13 mouse cellular contexts compared by ENCODE assay signal in genomic region chr7:78887431-78887842, GRCm38 (mm10). TPM values are rescaled to one million over a fixed set of nuclear protein-coding genes. Genes with fewer than 3 reads are reported as not detected.
DNase-seq lines count a peak whose midpoint lies in the region; ATAC-seq and TF ChIP-seq lines count a peak whose summit lies in the region.
"Had no signal": no experiment of that assay in that cellular context is flagged by ENCODE, and none has a peak within 500 bp of the region (broad histone marks: within the 10 kb centered on the region; RNA-seq: fewer than 3 reads in every experiment).

No protein-coding gene starts in this region.

- no peaks in the 10 kb centered on the region for H3K36me3 ChIP-seq in megakaryocyte, embryonic 14.5 days (replicated peaks; ENCODE audit: low read length)
- 0 out of 2 replicates have a peak, but pooled peaks cover 2% of the 10 kb centered on the region for H3K36me3 ChIP-seq in forebrain, embryonic 16.5 days (ENCODE audit: control insufficient read depth, insufficient read depth)
- H3K36me3 ChIP-seq in limb, embryonic 12.5 days, result no peaks in the 10 kb centered on the region
- H3K36me3 ChIP-seq in heart, embryonic 11.5 days (ENCODE audit: control insufficient read depth, insufficient read depth, low read length), result no peaks in the 10 kb centered on the region
- H3K36me3 ChIP-seq in lung, postnatal 0 days (ENCODE audit: insufficient read depth, low read length), result no peaks in the 10 kb centered on the region
- H3K36me3 ChIP-seq: intestine, embryonic 15.5 days had no signal

- H3K4me1 ChIP-seq in megakaryocyte, embryonic 14.5 days, result peaks cover 79% of the 10 kb centered on the region
- peaks cover 49% of the 10 kb centered on the region for H3K4me1 ChIP-seq in forebrain, embryonic 16.5 days (replicated peaks; ENCODE audit: control insufficient read depth, insufficient read depth, low read length)
- peaks cover 25% of the 10 kb centered on the region for H3K4me1 ChIP-seq in limb, embryonic 12.5 days (replicated peaks)
- peaks cover 5% of the 10 kb centered on the region for H3K4me1 ChIP-seq in heart, embryonic 11.5 days (ENCODE audit: control insufficient read depth, insufficient read depth, low read length)
- no peaks in the 10 kb centered on the region for H3K4me1 ChIP-seq in lung, postnatal 0 days (ENCODE audit: insufficient read depth, low read depth, low read length)

- H3K9me3 ChIP-seq in megakaryocyte, embryonic 14.5 days, result no peaks in the 10 kb centered on the region
- no peaks in the 10 kb centered on the region for H3K9me3 ChIP-seq in forebrain, embryonic 16.5 days (ENCODE audit: control insufficient read depth, low read length)
- H3K9me3 ChIP-seq in limb, embryonic 12.5 days, result no peaks in the 10 kb centered on the region
- no peaks in the 10 kb centered on the region for H3K9me3 ChIP-seq in heart, embryonic 11.5 days (replicated peaks; ENCODE audit: control insufficient read depth, low read length)
- H3K9me3 ChIP-seq in lung, postnatal 0 days (ENCODE audit: low read length), result no peaks in the 10 kb centered on the region
- H3K9me3 ChIP-seq: intestine, embryonic 15.5 days had no signal

- no peak for ATAC-seq in megakaryocyte, adult 5-6 weeks (ENCODE audit: poor library complexity, severe bottlenecking)
- ATAC-seq in forebrain, embryonic 16.5 days, result peak; percentile 56
- ATAC-seq in limb, embryonic 12.5 days (ENCODE audit: insufficient number of reproducible peaks, insufficient read depth, low FRiP score, low TSS enrichment, low read depth), result no peak
- no peak for ATAC-seq in heart, embryonic 11.5 days (replicated peaks; ENCODE audit: insufficient number of reproducible peaks, low FRiP score, low TSS enrichment)
- no peak for ATAC-seq in lung, postnatal 0 days
- ATAC-seq: intestine, embryonic 15.5 days had no signal

- peak overlapping the region; percentile 44 for H3K4me2 ChIP-seq in forebrain, embryonic 16.5 days (ENCODE audit: low read length)
- H3K4me2 ChIP-seq in limb, embryonic 12.5 days, result peak overlapping the region; percentile 21; the same call in 1 of the 2 replicates
- H3K4me2 ChIP-seq in heart, embryonic 11.5 days, result no peak overlapping the region
- no peak overlapping the region for H3K4me2 ChIP-seq in lung, postnatal 0 days (replicated peaks; ENCODE audit: low read depth, low read length)
- H3K4me2 ChIP-seq: intestine, embryonic 15.5 days had no signal

- peak overlapping the region; percentile 42 for H3K9ac ChIP-seq in forebrain, embryonic 16.5 days (replicated peaks; ENCODE audit: low read depth, low read length)
- H3K9ac ChIP-seq in limb, embryonic 12.5 days (replicated peaks), result no peak overlapping the region
- H3K9ac ChIP-seq in heart, embryonic 11.5 days (ENCODE audit: low read depth, low read length), result no peak overlapping the region
- no peak overlapping the region for H3K9ac ChIP-seq in lung, postnatal 0 days (replicated peaks; ENCODE audit: low read depth)
- H3K9ac ChIP-seq: intestine, embryonic 15.5 days had no signal

- TF ChIP-seq CTCF in lung, postnatal 0 days (IDR thresholded peaks at IDR 0.05), result no peak

- peak overlapping the region; percentile 26 for H3K4me3 ChIP-seq in megakaryocyte, embryonic 14.5 days (replicated peaks)
- peak overlapping the region; percentile 8; the same call in 1 of the 2 replicates for H3K4me3 ChIP-seq in forebrain, embryonic 16.5 days (replicated peaks; ENCODE audit: low read length)
- no peak overlapping the region for H3K4me3 ChIP-seq in limb, embryonic 12.5 days (replicated peaks)
- no peak overlapping the region for H3K4me3 ChIP-seq in heart, embryonic 11.5 days (ENCODE audit: low read depth, low read length)
- no peak overlapping the region for H3K4me3 ChIP-seq in lung, postnatal 0 days (ENCODE audit: low read depth, low read length)
- H3K4me3 ChIP-seq: gastrocnemius, adult 2 months; intestine, embryonic 15.5 days had no signal

- H3K27me3 ChIP-seq in megakaryocyte, embryonic 14.5 days (replicated peaks), result peaks cover 68% of the 10 kb centered on the region
- no peaks in the 10 kb centered on the region for H3K27me3 ChIP-seq in forebrain, embryonic 16.5 days (replicated peaks; ENCODE audit: control insufficient read depth, insufficient read depth, low read length)
- H3K27me3 ChIP-seq in limb, embryonic 12.5 days, result peaks cover 64% of the 10 kb centered on the region
- peaks cover 63% of the 10 kb centered on the region for H3K27me3 ChIP-seq in heart, embryonic 11.5 days (ENCODE audit: control insufficient read depth, insufficient read depth, low read length)
- peaks cover 19% of the 10 kb centered on the region for H3K27me3 ChIP-seq in lung, postnatal 0 days (replicated peaks; ENCODE audit: insufficient read depth, low read length)

- 6% methylated on average over 9 of the region's 9 CpGs for WGBS in forebrain, embryonic 16.5 days
- WGBS in limb, embryonic 12.5 days, result 13% methylated on average over 9 of the region's 9 CpGs
- 82% methylated on average over 9 of the region's 9 CpGs for WGBS in heart, embryonic 11.5 days (ENCODE audit: insufficient replicate concordance)
- WGBS in lung, postnatal 0 days, result 62% methylated on average over 9 of the region's 9 CpGs

- DNase-seq in retina, embryonic 14.5 days (ENCODE audit: low spot score), result peak; percentile 86
- DNase-seq in urinary bladder, postnatal 14 days (ENCODE audit: low spot score), result no peak
- no peak for DNase-seq in lung, postnatal 0 days (ENCODE audit: low spot score)
- DNase-seq: adrenal gland, adult 2 months; gastrocnemius, adult 2 months; lung, postnatal 10 days; thymus, adult 2 months had no signal

- no peak for TF ChIP-seq EP300 in lung, postnatal 0 days (IDR thresholded peaks at IDR 0.05)

- H3K27ac ChIP-seq in forebrain, embryonic 16.5 days (ENCODE audit: low read length), result peak overlapping the region; percentile 65
- no peak overlapping the region for H3K27ac ChIP-seq in limb, embryonic 12.5 days
- H3K27ac ChIP-seq in heart, embryonic 11.5 days (ENCODE audit: low read depth, low read length), result no peak overlapping the region
- H3K27ac ChIP-seq in lung, postnatal 0 days (ENCODE audit: low read length), result no peak overlapping the region
- H3K27ac ChIP-seq: gastrocnemius, adult 2 months; intestine, embryonic 15.5 days had no signal

RNA-seq across cellular contexts. Expression of gene Aen, which starts 8.2 kb away (rescaled TPM):
- 34.1 and 96.8 TPM in 2 replicates for polyA plus RNA-seq in megakaryocyte, embryonic 14.5 days (2012; ENCODE audit: insufficient read depth, low replicate concordance)
- 3.9 and 5.6 TPM in 2 replicates for total RNA-seq in megakaryocyte, adult 5-6 weeks (2015)
- 13.2 and 18.4 TPM in 2 replicates for total RNA-seq in megakaryocyte, adult 5-6 weeks (2017)
- polyA plus RNA-seq in forebrain, embryonic 16.5 days (2015; fragmentation: Nextera tagmentation; extraction: Ambion mirVana), result 60.1 and 65.6 TPM in 2 replicates
- 36.4 and 38.5 TPM in 2 replicates for polyA plus RNA-seq in limb, embryonic 12.5 days (2016; fragmentation: Nextera tagmentation; extraction: Ambion mirVana)
- polyA plus RNA-seq in heart, embryonic 11.5 days (2014; fragmentation: Nextera tagmentation; extraction: Ambion mirVana), result 27.5 and 33.8 TPM in 2 replicates
- 19.9 and 20.0 TPM in 2 replicates for polyA plus RNA-seq in lung, postnatal 0 days (2015; fragmentation: Nextera tagmentation; extraction: Ambion mirVana)

RNA-seq across cellular contexts. Expression of gene Isg20, which starts 25.8 kb away (rescaled TPM):
- 31.4 and 127 TPM in 2 replicates for polyA plus RNA-seq in megakaryocyte, embryonic 14.5 days (2012; ENCODE audit: insufficient read depth, low replicate concordance)
- 25.8 and 30.9 TPM in 2 replicates for total RNA-seq in megakaryocyte, adult 5-6 weeks (2015)
- total RNA-seq in megakaryocyte, adult 5-6 weeks (2017), result 10.6 and 12.1 TPM in 2 replicates
- 2.0 TPM in 2 replicates for polyA plus RNA-seq in forebrain, embryonic 16.5 days (2015; fragmentation: Nextera tagmentation; extraction: Ambion mirVana)
- polyA plus RNA-seq in limb, embryonic 12.5 days (2016; fragmentation: Nextera tagmentation; extraction: Ambion mirVana), result 0.25 and 0.65 TPM in 2 replicates
- 0.54 and 1.2 TPM in 2 replicates for polyA plus RNA-seq in heart, embryonic 11.5 days (2014; fragmentation: Nextera tagmentation; extraction: Ambion mirVana)
- polyA plus RNA-seq in lung, postnatal 0 days (2015; fragmentation: Nextera tagmentation; extraction: Ambion mirVana), result 31.0 and 38.5 TPM in 2 replicates

RNA-seq across cellular contexts. Expression of gene Det1, which starts 40.4 kb away (rescaled TPM):
- 1.0 and 1.9 TPM in 2 replicates for polyA plus RNA-seq in megakaryocyte, embryonic 14.5 days (2012; ENCODE audit: insufficient read depth, low replicate concordance)
- total RNA-seq in megakaryocyte, adult 5-6 weeks (2015), result 10.6 and 10.7 TPM in 2 replicates
- total RNA-seq in megakaryocyte, adult 5-6 weeks (2017), result 7.2 and 9.3 TPM in 2 replicates
- polyA plus RNA-seq in forebrain, embryonic 16.5 days (2015; fragmentation: Nextera tagmentation; extraction: Ambion mirVana), result 16.3 and 17.5 TPM in 2 replicates
- 23.9 and 25.2 TPM in 2 replicates for polyA plus RNA-seq in limb, embryonic 12.5 days (2016; fragmentation: Nextera tagmentation; extraction: Ambion mirVana)
- polyA plus RNA-seq in heart, embryonic 11.5 days (2014; fragmentation: Nextera tagmentation; extraction: Ambion mirVana), result 12.1 and 12.5 TPM in 2 replicates
- polyA plus RNA-seq in lung, postnatal 0 days (2015; fragmentation: Nextera tagmentation; extraction: Ambion mirVana), result 7.8 and 8.5 TPM in 2 replicates

Comparison
In these comparisons a context has a peak if more than half of its experiments do, and no peak if none do; other contexts are left out.
1. H3K4me3 ChIP-seq: peak in megakaryocyte, embryonic 14.5 days (single experiment) and forebrain, embryonic 16.5 days (single experiment); none in limb, embryonic 12.5 days (single experiment), heart, embryonic 11.5 days (single experiment) and lung, postnatal 0 days (single experiment).
2. H3K4me2 ChIP-seq: peak in forebrain, embryonic 16.5 days (single experiment) and limb, embryonic 12.5 days (single experiment); none in heart, embryonic 11.5 days (single experiment) and lung, postnatal 0 days (single experiment).
3. RNA of gene Isg20, which starts 25.8 kb away (polyA plus RNA-seq): 31.4 to 127 TPM in megakaryocyte, embryonic 14.5 days and 31.0 to 38.5 TPM in lung, postnatal 0 days; 2.0 TPM in forebrain, embryonic 16.5 days, 0.54 to 1.2 TPM in heart, embryonic 11.5 days and 0.25 to 0.65 TPM in limb, embryonic 12.5 days; every median in the first group is over 10 times any median in the second.